Mouse (Mus musculus) spleen, adult 2 months (tissue): ENCODE data around the gene Mapkapk5. TPM values are rescaled to one million over a fixed set of nuclear protein-coding genes. Genes with fewer than 3 reads are reported as not detected.

Experiments
- DNase-seq, 2 experiments: peaks; one replicate each; pipeline versions ENCODE4 v3.0.0 to v3.0.0-alpha.2; 2012 to 2021; ENCODE audit warnings: low spot score in 2 of 2, low read depth in 1 of 2
- H3K27ac ChIP-seq: fragments of 200-500 bp; 2 replicates; pipeline ENCODE4 v1.5.1; 2012; ENCODE audit warnings: low read length, inconsistent platforms; ENCODE audit not compliant: insufficient read depth
- H3K27me3 ChIP-seq: fragments of 200-500 bp; 2 replicates; pipeline ENCODE4 v1.6.1; 2012; ENCODE audit warnings: mild to moderate bottlenecking, moderate library complexity, low read length, inconsistent platforms; ENCODE audit not compliant: control insufficient read depth, insufficient read depth
- H3K36me3 ChIP-seq: fragments of 200-500 bp; 2 replicates; pipeline ENCODE4 v1.6.1; 2012; ENCODE audit warnings: mild to moderate bottlenecking, low read length, inconsistent platforms; ENCODE audit not compliant: control insufficient read depth, insufficient read depth
- H3K4me1 ChIP-seq: fragments of 200-500 bp; 2 replicates; pipeline ENCODE4 v1.6.1; 2011; ENCODE audit warnings: inconsistent platforms; ENCODE audit not compliant: control insufficient read depth, insufficient read depth, insufficient read length
- H3K4me3 ChIP-seq: fragments of 200-500 bp; 2 replicates; pipeline ENCODE4 v1.5.1; 2011; ENCODE audit warnings: mild to moderate bottlenecking, inconsistent platforms; ENCODE audit not compliant: insufficient read depth, insufficient read length; ENCODE audit errors: extremely low read depth
- CTCF ChIP-seq: fragments of 200-500 bp; IDR thresholded peaks from 2 replicates; pipeline ENCODE4 v1.5.1; 2011; ENCODE audit warnings: mild to moderate bottlenecking, inconsistent platforms; ENCODE audit not compliant: insufficient read depth, insufficient read length, insufficient replicate concordance; ENCODE audit errors: extremely low read depth
- POLR2A ChIP-seq: fragments of 200-500 bp; IDR thresholded peaks from 2 replicates; pipeline ENCODE4 v1.6.1; 2011; ENCODE audit warnings: low read depth, low read length, inconsistent platforms
- WGBS: fragments of 180-500 bp; shearing (Covaris S2); methylation state at CpG from one replicate; pipeline ENCODE4 v1.1.7; 2018; 5-methylcytosine and 5-hydroxymethylcytosine counted together
- polyA plus RNA-seq: library from polyadenylated mRNA; depleted of rRNA; stranded (reverse); fragments of >200 nt; gene quantifications from 2 replicates; pipeline ENCODE4 v1.2.3, GENCODE M21; 2012

The Mapkapk5 gene
- polyA plus RNA-seq, 1 experiment: 18.9 TPM

DNA sequence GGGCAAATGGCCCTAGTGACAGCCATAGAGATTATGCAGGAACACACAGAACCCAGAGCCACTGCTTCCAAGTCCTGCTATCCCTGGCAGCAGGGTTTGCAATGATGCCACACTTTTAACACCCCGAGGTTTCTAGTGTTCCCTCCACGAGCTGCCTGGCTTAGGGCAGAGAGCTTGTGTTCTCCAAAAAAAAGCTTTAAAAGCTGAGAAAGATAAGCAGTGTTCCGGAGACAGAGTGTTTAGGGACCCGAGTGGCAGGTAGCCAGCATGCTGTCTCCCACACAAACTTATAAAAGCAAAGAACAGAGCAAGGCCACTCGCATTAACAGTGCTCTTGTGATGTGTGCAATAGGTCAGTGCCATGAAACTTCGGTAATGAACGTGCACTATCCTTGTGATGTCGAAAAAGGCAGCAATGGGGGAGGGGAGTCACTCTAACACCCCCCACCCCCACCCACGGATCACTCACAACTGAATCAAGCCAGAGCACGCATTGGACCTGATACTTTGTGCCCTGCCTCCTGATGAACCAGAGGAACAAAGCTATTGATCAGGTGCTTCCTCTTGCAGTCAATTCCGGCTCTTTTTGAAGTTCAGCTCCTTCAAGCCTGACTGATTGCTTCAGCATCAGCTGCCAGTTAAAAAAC is 45.8 kb upstream of the Mapkapk5 start:
- H3K36me3 ChIP-seq: peaks cover 2% of the 10 kb centered on the region; the same call in 1 of the 2 replicates
- DNase-seq: no peak
- TF ChIP-seq CTCF: no peak
- 48% methylated on average over 11 of the region's 11 CpGs for WGBS
- H3K27me3 ChIP-seq: no peaks in the 10 kb centered on the region
- H3K4me1 ChIP-seq: peaks cover 16% of the 10 kb centered on the region; the same call in 1 of the 2 replicates
- peak overlapping the region; percentile 6; the same call in 1 of the 2 replicates for H3K27ac ChIP-seq
- H3K4me3 ChIP-seq: no peak overlapping the region

DNA sequence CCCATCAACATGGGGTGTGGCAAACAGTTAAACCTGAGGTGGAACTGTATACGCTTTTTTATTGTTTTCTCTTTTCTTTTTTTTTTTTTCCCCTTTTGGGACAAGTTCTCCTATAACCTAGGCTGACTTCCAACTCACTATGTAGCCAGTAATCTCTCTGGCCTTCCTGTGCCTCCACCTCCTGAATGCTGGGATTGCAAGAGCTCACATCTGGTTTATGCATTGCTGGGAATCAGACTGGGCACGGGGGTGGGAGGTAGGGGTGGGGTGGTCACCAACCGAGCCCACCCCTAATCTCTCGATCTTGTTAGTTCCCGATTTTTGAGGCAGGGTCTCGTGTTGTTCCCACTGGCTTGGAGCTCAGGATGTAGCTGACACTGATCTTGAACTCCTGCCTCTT is 44.2 kb upstream of the Mapkapk5 start:
- Histone ChIP-seq H3K4me3 (no peak overlapping the region), H3K36me3 (peaks cover 2% of the 10 kb centered on the region; the same call in 1 of the 2 replicates), H3K4me1 (peaks cover 23% of the 10 kb centered on the region; the same call in 1 of the 2 replicates), H3K27me3 (no peaks in the 10 kb centered on the region), H3K27ac (no peak overlapping the region)
- DNase-seq: no peak
- WGBS: 88% methylated on average over 6 of the region's 6 CpGs
- TF ChIP-seq CTCF (no peak), POLR2A (no peak)

DNA sequence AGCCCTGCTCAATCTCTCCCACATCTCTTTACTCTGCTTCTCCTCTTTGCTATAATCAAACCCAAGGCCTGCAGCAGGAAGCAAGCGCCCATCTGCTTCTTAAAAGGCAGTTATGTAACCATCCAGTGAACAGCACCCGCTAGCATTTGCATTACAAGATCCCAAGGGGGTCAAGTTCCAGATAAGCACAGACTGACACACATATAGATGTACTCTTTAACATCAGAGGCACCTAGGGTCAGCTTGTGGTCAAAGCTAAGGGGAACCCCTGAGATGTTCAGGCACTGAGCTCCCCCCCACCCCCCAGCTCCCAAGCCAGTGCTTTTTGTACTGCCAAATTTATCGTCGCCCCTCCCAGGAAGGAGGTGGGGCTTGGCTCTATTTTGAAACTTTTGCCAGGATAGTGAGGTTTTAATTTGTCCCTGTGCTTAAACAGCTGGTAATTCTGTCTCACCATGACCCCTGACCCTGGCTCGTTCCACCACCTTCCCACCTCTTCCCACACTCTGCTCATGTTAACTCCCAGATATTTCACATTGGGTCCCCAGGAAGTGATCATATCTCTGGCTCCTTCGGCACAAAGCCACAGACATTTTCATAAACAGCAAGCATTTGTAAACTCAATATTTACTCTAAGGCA is 40.8 kb upstream of the Mapkapk5 start:
- WGBS: under 1% methylated on average over 6 of the region's 6 CpGs
- peaks cover 19% of the 10 kb centered on the region; the same call in 1 of the 2 replicates for H3K4me1 ChIP-seq
- peak; percentile 48 to 61 for DNase-seq
- TF ChIP-seq POLR2A (no peak), CTCF (no peak)
- peak overlapping the region; percentile 87 for H3K27ac ChIP-seq
- peaks cover 2% of the 10 kb centered on the region; the same call in 1 of the 2 replicates for H3K36me3 ChIP-seq
- no peaks in the 10 kb centered on the region for H3K27me3 ChIP-seq
- 0 out of 2 replicates have a peak overlapping the region, but pooled peaks have one; percentile 25 for H3K4me3 ChIP-seq

DNA sequence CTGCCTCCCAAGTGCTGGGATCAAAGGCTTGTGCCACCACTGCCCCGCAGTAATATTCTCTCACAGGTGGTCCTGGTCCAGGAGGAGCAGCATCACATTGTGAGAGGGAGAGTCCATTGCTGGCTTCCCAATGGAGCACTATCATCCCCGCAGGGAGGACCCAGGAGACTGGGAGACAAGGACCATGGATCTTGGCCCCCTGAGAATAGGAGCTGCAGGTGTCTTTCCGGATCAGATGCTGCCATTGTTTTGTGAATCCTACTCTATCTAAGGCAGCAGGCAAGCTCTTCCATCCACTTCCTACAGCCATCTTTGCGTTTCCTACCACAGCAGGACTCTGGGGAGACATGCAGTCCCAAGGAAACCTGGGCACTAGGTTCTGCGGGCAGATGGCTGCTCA is 40.0 kb upstream of the Mapkapk5 start:
- WGBS: 67% methylated on average over 5 of the region's 5 CpGs
- H3K27ac ChIP-seq: peak overlapping the region; percentile 87

DNA sequence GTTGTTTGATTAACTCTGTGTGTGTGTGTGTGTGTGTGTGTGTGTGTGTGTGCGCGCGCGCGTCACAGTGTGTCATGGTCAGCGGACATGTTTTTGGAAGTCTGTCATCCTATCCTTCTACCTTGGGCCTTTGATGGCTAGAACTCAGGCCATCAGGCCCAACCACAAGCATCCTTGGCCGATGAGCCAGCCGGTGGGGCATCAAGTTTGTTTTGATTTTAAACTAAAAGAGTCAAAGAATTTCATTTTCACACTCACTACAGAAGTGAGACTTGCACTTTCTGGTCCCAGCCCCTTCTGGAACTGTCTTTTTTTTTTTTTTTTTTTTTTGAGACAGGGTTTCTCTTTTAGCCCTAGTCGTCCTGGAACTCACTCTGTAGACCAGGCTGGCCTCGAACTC is 39.3 kb upstream of the Mapkapk5 start:
- Histone ChIP-seq H3K4me3 (no peak overlapping the region), H3K4me1 (peaks cover 19% of the 10 kb centered on the region; the same call in 1 of the 2 replicates), H3K36me3 (peaks cover under 1% of the 10 kb centered on the region; the same call in 1 of the 2 replicates), H3K27ac (peak overlapping the region; percentile 40), H3K27me3 (no peaks in the 10 kb centered on the region)
- DNase-seq: no peak
- TF ChIP-seq POLR2A: no peak
- no peak for TF ChIP-seq CTCF
- WGBS: 75% methylated on average over 10 of the region's 10 CpGs

More for the DNA sequence above, 40.0 kb upstream of the Mapkapk5 start:
- TF ChIP-seq CTCF (no peak), POLR2A (no peak)
- Histone ChIP-seq H3K36me3 (peaks cover 2% of the 10 kb centered on the region; the same call in 1 of the 2 replicates), H3K27me3 (no peaks in the 10 kb centered on the region), H3K4me3 (no peak overlapping the region), H3K4me1 (peaks cover 19% of the 10 kb centered on the region; the same call in 1 of the 2 replicates)
- DNase-seq: no peak

DNA sequence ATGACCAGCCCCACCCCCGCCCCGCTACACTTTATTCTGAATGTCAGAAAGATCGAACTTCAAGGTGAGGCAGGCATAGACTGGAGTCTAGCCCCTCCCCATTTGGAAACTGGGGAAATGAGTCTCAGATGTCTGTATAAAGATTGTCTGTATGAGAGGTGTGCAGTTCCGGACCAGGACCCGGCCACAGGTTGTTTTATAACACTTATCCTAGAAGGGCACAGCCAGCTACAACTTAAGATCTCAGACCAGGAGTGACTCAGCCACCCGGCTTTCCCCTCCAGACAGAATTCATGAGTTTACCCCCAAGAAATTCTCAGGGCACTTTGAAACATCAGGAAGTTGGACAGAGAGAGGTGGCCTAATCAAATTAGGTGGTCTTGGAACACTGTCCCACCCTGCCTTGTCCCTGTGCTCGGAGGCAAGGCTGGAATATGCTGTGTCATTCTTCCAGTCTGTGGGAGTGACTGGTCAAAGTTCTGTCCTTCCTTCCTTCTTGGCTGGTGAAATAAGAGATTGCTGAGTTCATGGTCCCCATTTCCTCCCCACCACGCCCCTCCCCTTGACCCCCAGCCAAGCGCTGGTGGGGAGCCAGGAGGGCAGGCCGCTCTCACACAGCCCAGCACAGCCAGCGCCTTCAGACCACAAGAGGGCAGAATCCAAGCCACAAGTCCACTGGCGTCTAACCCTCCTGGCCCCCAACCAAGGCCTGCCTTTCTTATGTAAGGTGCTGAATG is 38.2 kb upstream of the Mapkapk5 start:
- peak overlapping the region; percentile 69 for H3K27ac ChIP-seq

More for the DNA sequence above, 38.2 kb upstream of the Mapkapk5 start:
- TF ChIP-seq POLR2A (no peak), CTCF (peak; percentile 71; the same call in 1 of the 2 replicates)
- peak; percentile 27 to 67 for DNase-seq
- H3K4me1 ChIP-seq: peaks cover 19% of the 10 kb centered on the region; the same call in 1 of the 2 replicates
- no peak overlapping the region for H3K4me3 ChIP-seq
- H3K36me3 ChIP-seq: peaks cover 9% of the 10 kb centered on the region
- 36% methylated on average over 12 of the region's 12 CpGs for WGBS
- no peaks in the 10 kb centered on the region for H3K27me3 ChIP-seq
